Mouse (Mus musculus): ENCODE measurements at regions not wholly inside any gene's neighbourhood (a gene's known extent, or its start where the extent isn't known, plus 50 kb on each side); places are given as distances from the start of the nearest gene placed in this dataset.
"Not testable (repeated sequence)": the region's sequence is repeated elsewhere in the genome, so short reads cannot be mapped to it uniquely, and the experiment has no call there.

GRCm38 (mm10) chr6:7790040-7790439 lies 54.6 kb upstream of the C1galt1 start:
- DNase-seq (ENCODE audit: low spot score in 2 of 2), result no peak

GRCm38 (mm10) chr6:7789071-7789470 lies 55.6 kb upstream of the C1galt1 start:
- DNase-seq (ENCODE audit: low spot score in 2 of 2), result no peak

- no peak for DNase-seq (ENCODE audit: low spot score in 2 of 2)
Measured at GRCm38 (mm10) chr6:7785407-7785806, 59.2 kb upstream of the C1galt1 start.

GRCm38 (mm10) chr6:7783059-7783458 lies 61.6 kb upstream of the C1galt1 start:
- DNase-seq (ENCODE audit: low spot score in 2 of 2), result peak; percentile 17 to 35

- DNase-seq (ENCODE audit: low spot score in 2 of 2), result no peak
Measured at GRCm38 (mm10) chr6:7779959-7780358, 64.7 kb upstream of the C1galt1 start.

- DNase-seq (ENCODE audit: low spot score in 2 of 2), result peak in 1 of 2 experiments; percentile 34
Measured at GRCm38 (mm10) chr6:7778642-7779404, 65.8 kb upstream of the C1galt1 start.

- no peak for DNase-seq (ENCODE audit: low spot score in 2 of 2)
Measured at GRCm38 (mm10) chr6:7768421-7768820, 75.4 kb upstream of the Asns start.

- no peak for DNase-seq (ENCODE audit: low spot score in 2 of 2)
Measured at GRCm38 (mm10) chr6:7767631-7768030, 74.6 kb upstream of the Asns start.

- DNase-seq (ENCODE audit: low spot score in 2 of 2), result no peak
Measured at GRCm38 (mm10) chr6:7759385-7759784, 66.3 kb upstream of the Asns start.

GRCm38 (mm10) chr6:7753895-7754294 lies 60.8 kb upstream of the Asns start:
- DNase-seq (ENCODE audit: low spot score in 2 of 2), result no peak

GRCm38 (mm10) chr6:7752885-7753611 lies 60.0 kb upstream of the Asns start:
- DNase-seq (ENCODE audit: low spot score in 2 of 2), result no peak

- DNase-seq (ENCODE audit: low spot score in 2 of 2), result no peak
Measured at GRCm38 (mm10) chr6:7748536-7748935, 55.5 kb upstream of the Asns start.

GRCm38 (mm10) chr6:7744257-7744656 lies 51.2 kb upstream of the Asns start:
- DNase-seq (ENCODE audit: low spot score in 2 of 2), result not testable (repeated sequence)

All from spleen, postnatal 36 days (tissue).